Mouse (Mus musculus) spleen, postnatal 36 days (tissue): ENCODE data around the gene Gas7.
A peak's percentile ranks its signal among the peaks of the same experiment; 100 is the strongest.

ENCODE experiments used
- DNase-seq, 2 experiments: peaks; one replicate each; pipeline ENCODE4 v3.0.0; 2022; ENCODE audit warnings: low spot score in 2 of 2, mixed read lengths in 1 of 2

The Gas7 gene

GRCm38 (mm10) chr11:67489647-67490175, 34.5 kb downstream of the Gas7 start:
- DNase-seq, result no peak

- DNase-seq, result no peak
These were observed 41.6 kb downstream of the Gas7 start for GRCm38 (mm10) chr11:67496796-67497195.

- no peak for DNase-seq
These were observed 44.9 kb downstream of the Gas7 start for GRCm38 (mm10) chr11:67500115-67500514.

- no peak for DNase-seq
These were observed 46.4 kb downstream of the Gas7 start for GRCm38 (mm10) chr11:67501468-67502244.

- no peak for DNase-seq
These were observed 54.1 kb downstream of the Gas7 start for GRCm38 (mm10) chr11:67509219-67509876.

- DNase-seq, result no peak
These were observed 55.6 kb downstream of the Gas7 start for GRCm38 (mm10) chr11:67510831-67511230.

- DNase-seq, result no peak
These were observed 57.8 kb downstream of the Gas7 start for GRCm38 (mm10) chr11:67513001-67513400.

- DNase-seq, result no peak
These were observed 59.2 kb downstream of the Gas7 start for GRCm38 (mm10) chr11:67514401-67514800.

GRCm38 (mm10) chr11:67515020-67515911, 60.0 kb downstream of the Gas7 start:
- no peak for DNase-seq

- DNase-seq, result no peak
These were observed 60.7 kb downstream of the Gas7 start for GRCm38 (mm10) chr11:67515912-67516305.

GRCm38 (mm10) chr11:67517748-67518147, 62.5 kb downstream of the Gas7 start:
- DNase-seq, result no peak

- DNase-seq, result no peak
These were observed 63.7 kb downstream of the Gas7 start for GRCm38 (mm10) chr11:67518985-67519384.

GRCm38 (mm10) chr11:67522671-67523070, 67.4 kb downstream of the Gas7 start:
- no peak for DNase-seq

- no peak for DNase-seq
These were observed 68.6 kb downstream of the Gas7 start for GRCm38 (mm10) chr11:67523806-67524205.

- DNase-seq, result no peak
These were observed 69.5 kb downstream of the Gas7 start for GRCm38 (mm10) chr11:67524731-67525130.

GRCm38 (mm10) chr11:67525841-67526240, 70.6 kb downstream of the Gas7 start:
- DNase-seq, result no peak

- DNase-seq, result peak; percentile 47 to 49
These were observed 71.6 kb downstream of the Gas7 start for GRCm38 (mm10) chr11:67526621-67527545.

GRCm38 (mm10) chr11:67531286-67531685, 76.0 kb downstream of the Gas7 start:
- DNase-seq, result no peak

GRCm38 (mm10) chr11:67531926-67532565, 76.8 kb downstream of the Gas7 start:
- DNase-seq, result peak in 1 of 2 experiments; percentile 13

GRCm38 (mm10) chr11:67532728-67533127, 77.5 kb downstream of the Gas7 start:
- no peak for DNase-seq
